Mouse (Mus musculus): ENCODE measurements around the gene Tpcn2.

Gene Tpcn2

GRCm38 (mm10) chr7:145154066-145154465 lies 129.7 kb downstream of the Tpcn2 start:
- DNase-seq (ENCODE audit: low read depth) = no peak

- DNase-seq (ENCODE audit: low read depth) = no peak
Measured at GRCm38 (mm10) chr7:145151845-145152244, 132.0 kb downstream of the Tpcn2 start.

GRCm38 (mm10) chr7:145148902-145149301 lies 134.9 kb downstream of the Tpcn2 start:
- DNase-seq (ENCODE audit: low read depth) = no peak

GRCm38 (mm10) chr7:145147973-145148698 lies 135.7 kb downstream of the Tpcn2 start:
- DNase-seq (ENCODE audit: low read depth) = no peak

- DNase-seq (ENCODE audit: low read depth) = no peak
Measured at GRCm38 (mm10) chr7:145146252-145146930, 137.4 kb downstream of the Tpcn2 start.

GRCm38 (mm10) chr7:145143502-145144070 lies 140.2 kb downstream of the Tpcn2 start:
- no peak for DNase-seq (ENCODE audit: low read depth)

GRCm38 (mm10) chr7:145140656-145141055 lies 143.2 kb downstream of the Tpcn2 start:
- DNase-seq (ENCODE audit: low read depth) = no peak

- DNase-seq (ENCODE audit: low read depth) = no peak
Measured at GRCm38 (mm10) chr7:145139576-145139975, 144.2 kb downstream of the Tpcn2 start.

- no peak for DNase-seq (ENCODE audit: low read depth)
Measured at GRCm38 (mm10) chr7:145139100-145139499, 144.7 kb downstream of the Tpcn2 start.

- no peak for DNase-seq (ENCODE audit: low read depth)
Measured at GRCm38 (mm10) chr7:145137871-145138270, 145.9 kb downstream of the Tpcn2 start.

- no peak for DNase-seq (ENCODE audit: low read depth)
Measured at GRCm38 (mm10) chr7:145136831-145137230, 147.0 kb downstream of the Tpcn2 start.

Data from c-Kit-positive CD71-negative TER-119-negative erythroid progenitor cells, embryonic 14.5 days (primary cell).